Mouse (Mus musculus) kidney, postnatal 14 days (tissue): ENCODE data around the gene Olfr1263.

ENCODE experiments used
- DNase-seq: peaks from one replicate; pipeline ENCODE4 v3.0.0; 2022; ENCODE audit warnings: mixed read lengths

Olfr1263 gene

GRCm38 (mm10) chr2:90011831-90012230 is at the start of gene Olfr1263:
Olfr1263 (plus strand) TSS chr2:90012131.
- DNase-seq = no peak

DNA sequence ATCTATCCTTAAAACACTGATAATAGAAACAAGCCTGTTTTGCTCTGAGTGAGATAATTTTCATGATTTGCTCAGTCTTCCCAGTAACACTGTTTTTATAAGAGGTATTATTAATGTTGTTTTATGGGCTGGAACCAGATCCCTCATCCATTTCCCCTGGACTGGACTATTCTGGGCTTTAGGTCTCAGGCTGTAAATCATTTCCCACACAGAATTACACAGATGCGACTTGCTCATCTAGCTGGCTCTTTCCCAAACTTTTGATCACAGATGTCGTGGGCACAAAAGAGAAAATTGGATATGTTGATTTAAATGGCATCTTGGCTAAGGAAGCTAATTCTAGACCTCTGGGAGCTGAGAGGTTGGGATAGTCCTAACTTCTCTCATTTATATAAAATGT is 37.7 kb upstream of the Olfr1263 start, which contains the start of gene Olfr1260:
Gene Olfr1260 (plus strand): TSS at position 157 of the 400 bp plus-strand sequence.
- no peak for DNase-seq

GRCm38 (mm10) chr2:89977709-89978108 is 34.2 kb upstream of the Olfr1263 start:
- no peak for DNase-seq

GRCm38 (mm10) chr2:89990921-89991320 is 21.0 kb upstream of the Olfr1263 start, which contains the start of gene Olfr1261:
Olfr1261 (plus strand) TSS chr2:89991221.
- no peak for DNase-seq

GRCm38 (mm10) chr2:89999845-90000244 is 12.1 kb upstream of the Olfr1263 start, which contains the start of gene Olfr1262:
Olfr1262 (plus strand) TSS chr2:90000145.
- DNase-seq = no peak

DNA sequence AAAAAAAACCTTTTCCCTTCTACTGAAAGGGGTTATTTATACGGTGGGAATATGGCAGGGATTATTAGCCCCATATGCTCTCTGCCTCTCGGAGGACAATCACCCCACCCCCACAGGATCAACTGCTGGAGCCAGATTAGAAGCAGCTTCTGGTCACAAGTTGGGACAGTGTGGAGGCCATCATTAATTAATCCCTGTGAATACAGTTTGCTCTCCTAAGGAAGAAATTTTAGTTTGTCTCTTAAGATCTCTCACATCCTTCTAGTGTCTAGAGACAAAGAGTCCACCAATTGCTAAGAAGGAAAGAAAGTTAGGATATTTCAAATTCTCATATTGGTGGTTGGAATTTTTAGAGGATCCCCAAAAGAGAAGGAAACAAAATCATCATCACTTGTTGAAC is 13.5 kb downstream of the Olfr1263 start, which contains the start of gene Olfr1264:
Gene Olfr1264 (minus strand): TSS at position 101 of the 400 bp plus-strand sequence.
- no peak for DNase-seq

DNA sequence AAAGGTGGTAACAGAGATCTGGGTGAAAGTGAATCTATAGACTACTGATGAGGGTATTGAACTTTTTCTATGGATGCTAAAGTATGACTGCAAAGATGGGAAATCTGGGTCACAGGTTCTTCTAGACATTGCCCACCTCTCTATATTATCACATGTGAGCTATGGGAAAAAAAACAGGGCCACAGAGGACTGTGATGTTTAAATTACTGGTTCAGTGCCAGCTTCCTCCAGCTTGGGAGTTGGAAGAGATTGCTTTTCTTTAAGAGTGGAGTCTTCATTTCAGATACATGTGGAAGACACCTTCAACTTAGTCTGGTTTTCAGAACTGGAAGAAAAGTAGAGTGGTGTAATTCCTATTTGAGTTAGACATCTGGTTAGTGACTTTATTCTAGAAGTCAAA is 23.1 kb downstream of the Olfr1263 start, which contains the start of gene Olfr1265:
Gene Olfr1265 (plus strand): TSS at position 301 of the 400 bp plus-strand sequence.
- no peak for DNase-seq

GRCm38 (mm10) chr2:90063494-90063893 is 51.6 kb downstream of the Olfr1263 start, which contains the start of gene Olfr140:
Olfr140 (minus strand) TSS chr2:90063594.
- DNase-seq = no peak
